Mouse (Mus musculus) frontal cortex, adult 2 months (tissue): Measurements from ENCODE around the gene Fbxl12. TPM values are rescaled to one million over a fixed set of nuclear protein-coding genes. Genes with fewer than 3 reads are reported as not detected.
A peak's percentile ranks its signal among the peaks of the same experiment; 100 is the strongest.
"Not testable (repeated sequence)": the region's sequence is repeated elsewhere in the genome, so short reads cannot be mapped to it uniquely, and the experiment has no call there.

Experiments
- DNase-seq, 2 experiments: peaks; one replicate each; pipeline ENCODE4 v3.0.0; 2022; ENCODE audit warnings: low spot score in 1 of 2; ENCODE audit errors: extremely low spot score in 1 of 2
- polyA plus RNA-seq: library from polyadenylated mRNA; depleted of rRNA; stranded (reverse); fragments of >200 nt; gene quantifications from 2 replicates; pipeline ENCODE4 v1.2.3, GENCODE M21; 2012

Fbxl12 gene
- polyA plus RNA-seq, 1 experiment = 29.9 TPM

GRCm38 (mm10) chr9:20653859-20654258 is 9.3 kb upstream of the Fbxl12 start:
- no peak for DNase-seq

- DNase-seq = no peak
Measured at GRCm38 (mm10) chr9:20652260-20652658, 7.7 kb upstream of the Fbxl12 start.

GRCm38 (mm10) chr9:20651602-20652259 is 7.2 kb upstream of the Fbxl12 start, which contains the start of gene Pin1:
TSS of gene Pin1 (plus strand) at chr9:20652095.
- peak; percentile 99 to 100 for DNase-seq

- peak in 1 of 2 experiments; percentile 45 for DNase-seq
Measured at GRCm38 (mm10) chr9:20645121-20645520, 554 bp upstream of the Fbxl12 start.

GRCm38 (mm10) chr9:20643781-20644180 is 786 bp downstream of the Fbxl12 start:
- DNase-seq = no peak

- peak; percentile 61 to 75 for DNase-seq
Measured at GRCm38 (mm10) chr9:20642896-20643466, 1.6 kb downstream of the Fbxl12 start.

- peak in 1 of 2 experiments; percentile 45 for DNase-seq
Measured at GRCm38 (mm10) chr9:20642101-20642895, 2.3 kb downstream of the Fbxl12 start, which contains the start of gene Ubl5. TSS of gene Ubl5 (plus strand) at chr9:20642878.

- no peak for DNase-seq
Measured at GRCm38 (mm10) chr9:20641501-20641900, 3.1 kb downstream of the Fbxl12 start.

GRCm38 (mm10) chr9:20639486-20639885 is 5.1 kb downstream of the Fbxl12 start:
- no peak for DNase-seq

GRCm38 (mm10) chr9:20638552-20638951 is 6.0 kb downstream of the Fbxl12 start:
- no peak for DNase-seq

GRCm38 (mm10) chr9:20636790-20637189 is 7.8 kb downstream of the Fbxl12 start:
- DNase-seq = no peak

GRCm38 (mm10) chr9:20636256-20636655 is 8.3 kb downstream of the Fbxl12 start:
- DNase-seq = no peak

GRCm38 (mm10) chr9:20635676-20636075 is 8.9 kb downstream of the Fbxl12 start:
- not testable (repeated sequence) for DNase-seq

GRCm38 (mm10) chr9:20631332-20631731 is 13.2 kb downstream of the Fbxl12 start:
- DNase-seq = no peak

GRCm38 (mm10) chr9:20616685-20617084 is 27.9 kb downstream of the Fbxl12 start:
- DNase-seq = no peak

- no peak for DNase-seq
Measured at GRCm38 (mm10) chr9:20611976-20612375, 32.6 kb downstream of the Fbxl12 start.

- no peak for DNase-seq
Measured at GRCm38 (mm10) chr9:20609831-20610464, 34.6 kb downstream of the Fbxl12 start.

- DNase-seq = peak; percentile 75 to 87
Measured at GRCm38 (mm10) chr9:20607100-20607974, 37.2 kb downstream of the Fbxl12 start.

GRCm38 (mm10) chr9:20606269-20606668 is 38.3 kb downstream of the Fbxl12 start:
- no peak for DNase-seq

- DNase-seq = no peak
Measured at GRCm38 (mm10) chr9:20601270-20601669, 43.3 kb downstream of the Fbxl12 start.
